Mouse (Mus musculus) liver, embryonic 12.5 days (tissue): ENCODE results near the gene Ift172. TPM values are rescaled to one million over a fixed set of nuclear protein-coding genes. Genes with fewer than 3 reads are reported as not detected.
"Not testable (repeated sequence)": the region's sequence is repeated elsewhere in the genome, so short reads cannot be mapped to it uniquely, and the experiment has no call there.

ENCODE experiments used
- ATAC-seq: fragments of 200-750 bp; cut with Nextera tagmentation; 2 replicates; pipeline ENCODE4 v1.8.0; 2017; ENCODE audit warnings: moderate number of reproducible peaks, mild to moderate bottlenecking, moderate library complexity
- H3K27ac ChIP-seq: fragments of 300-500 bp; sonication (generic); 2 replicates; pipeline ENCODE4 v1.5.1; 2016; ENCODE audit warnings: mild to moderate bottlenecking
- H3K27me3 ChIP-seq: fragments of 300-500 bp; sonication (generic); replicated peaks from 2 replicates; pipeline ENCODE4 v1.6.1; 2016; ENCODE audit warnings: mild to moderate bottlenecking, moderate library complexity
- H3K36me3 ChIP-seq: fragments of 300-500 bp; sonication (generic); 2 replicates; pipeline ENCODE4 v1.6.1; 2016; ENCODE audit warnings: mild to moderate bottlenecking, moderate library complexity
- H3K4me1 ChIP-seq: fragments of 300-500 bp; sonication (generic); 2 replicates; pipeline ENCODE4 v1.6.1; 2016
- H3K4me2 ChIP-seq: fragments of 300-500 bp; sonication (generic); 2 replicates; pipeline ENCODE4 v1.6.1; 2016; ENCODE audit warnings: mild to moderate bottlenecking, moderate library complexity
- H3K4me3 ChIP-seq: fragments of 300-500 bp; sonication (generic); 2 replicates; pipeline ENCODE4 v1.5.1; 2016; ENCODE audit warnings: mild to moderate bottlenecking, moderate library complexity
- H3K9ac ChIP-seq: fragments of 300-500 bp; sonication (generic); 2 replicates; pipeline ENCODE4 v1.6.1; 2016; ENCODE audit warnings: mild to moderate bottlenecking, moderate library complexity
- H3K9me3 ChIP-seq: fragments of 300-500 bp; sonication (generic); replicated peaks from 2 replicates; pipeline ENCODE4 v1.6.1; 2016; ENCODE audit warnings: mild to moderate bottlenecking, moderate library complexity
- WGBS: fragments of 180-500 bp; shearing (Covaris S2); methylation state at CpG from one replicate; pipeline ENCODE4 v1.1.7; 2016; ENCODE audit not compliant: insufficient replicate concordance; 5-methylcytosine and 5-hydroxymethylcytosine counted together
- polyA plus RNA-seq: library from polyadenylated mRNA; unstranded; fragments of >200 nt; fragmentation: Nextera tagmentation; extraction: Ambion mirVana; gene quantifications from 2 replicates; pipeline ENCODE4 v1.2.1, GENCODE M21; 2016

Gene Ift172
- polyA plus RNA-seq, 1 experiment from 2014 or later, result 10.3 TPM

DNA sequence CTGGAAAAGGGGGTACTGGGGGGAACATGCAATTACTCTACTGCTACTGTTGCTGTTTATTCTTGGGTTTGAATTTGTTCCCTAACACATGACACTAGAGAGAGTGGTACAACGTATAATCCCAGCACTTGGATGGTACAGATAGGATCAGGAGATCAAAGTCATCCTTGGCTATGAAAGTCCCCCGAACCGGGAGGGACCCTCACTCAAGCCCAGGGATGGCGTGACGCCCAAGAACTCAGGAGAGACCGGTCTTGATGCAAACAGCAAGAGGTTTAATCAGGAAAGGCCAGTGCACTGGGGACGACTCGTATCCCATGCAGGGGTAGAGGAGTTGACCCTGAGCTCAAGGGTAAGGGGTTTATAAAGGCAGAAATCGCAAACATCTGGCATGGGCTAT, 68.2 kb downstream of the Ift172 start:
- H3K4me3 ChIP-seq, result no peak overlapping the region
- WGBS, result 87% methylated on average over 9 of the region's 9 CpGs
- H3K36me3 ChIP-seq, result no peaks in the 10 kb centered on the region
- H3K4me1 ChIP-seq, result peaks cover 27% of the 10 kb centered on the region
- H3K4me2 ChIP-seq, result no peak overlapping the region
- no peak overlapping the region for H3K27ac ChIP-seq
- no peaks in the 10 kb centered on the region for H3K9me3 ChIP-seq
- no peak overlapping the region for H3K9ac ChIP-seq
- ATAC-seq, result no peak
- H3K27me3 ChIP-seq, result no peaks in the 10 kb centered on the region

- WGBS, result 12% methylated on average over 11 of the region's 11 CpGs
- H3K4me1 ChIP-seq, result peaks cover 39% of the 10 kb centered on the region
- H3K36me3 ChIP-seq, result peaks cover 2% of the 10 kb centered on the region
- no peak for ATAC-seq
- H3K27ac ChIP-seq, result peak overlapping the region; percentile 86
- peak overlapping the region; percentile 99 for H3K9ac ChIP-seq
- H3K9me3 ChIP-seq, result no peaks in the 10 kb centered on the region
- no peaks in the 10 kb centered on the region for H3K27me3 ChIP-seq
- peak overlapping the region; percentile 99 for H3K4me3 ChIP-seq
- H3K4me2 ChIP-seq, result peak overlapping the region; percentile 91
Measured at GRCm38 (mm10) chr5:31221304-31221945, 69.5 kb downstream of the Ift172 start.

- H3K4me1 ChIP-seq, result peaks cover 47% of the 10 kb centered on the region
- peak within 1 kb of the TSS; percentile 99 for H3K9ac ChIP-seq
- no peaks in the 10 kb centered on the region for H3K9me3 ChIP-seq
- under 1% methylated on average over 70 of the region's 70 CpGs for WGBS
- H3K4me3 ChIP-seq, result peak within 1 kb of the TSS; percentile 99
- H3K27ac ChIP-seq, result peak within 1 kb of the TSS; percentile 96
- H3K36me3 ChIP-seq, result peaks cover 8% of the 10 kb centered on the region
- peak; percentile 93 for ATAC-seq
- no peaks in the 10 kb centered on the region for H3K27me3 ChIP-seq
- peak within 1 kb of the TSS; percentile 91 for H3K4me2 ChIP-seq
Measured at GRCm38 (mm10) chr5:31220448-31221303, 70.2 kb downstream of the Ift172 start, which contains the start of gene Ppm1g. Gene Ppm1g (minus strand): TSS chr5:31220687.

DNA sequence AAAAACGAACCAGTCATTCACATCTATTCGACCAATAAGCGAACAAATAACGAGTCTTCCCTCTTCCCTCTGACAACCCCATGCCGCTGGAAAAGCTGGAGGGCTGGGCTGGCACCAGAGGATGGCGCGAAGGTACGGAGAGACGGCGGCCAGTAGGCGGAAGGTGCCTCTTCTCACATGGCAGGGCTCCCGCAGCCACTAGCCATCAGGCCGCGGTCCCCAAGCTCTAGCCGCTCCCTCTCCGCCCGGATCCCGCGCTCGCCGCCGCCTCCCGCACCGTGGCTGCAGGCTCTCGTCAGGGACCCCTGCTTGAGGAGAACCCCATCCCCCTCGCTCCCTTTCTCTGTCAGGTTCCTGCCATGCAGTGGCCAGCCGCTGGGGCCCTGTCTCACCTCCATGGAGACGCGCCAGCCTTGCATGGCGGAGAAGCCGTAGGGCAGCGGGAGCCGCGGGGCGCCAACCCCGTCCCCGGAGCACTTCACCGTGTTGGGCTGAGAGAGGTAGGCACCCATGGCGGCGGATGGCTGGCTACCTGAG, 70.9 kb downstream of the Ift172 start:
- peak; percentile 48 for ATAC-seq
- no peaks in the 10 kb centered on the region for H3K9me3 ChIP-seq

DNA sequence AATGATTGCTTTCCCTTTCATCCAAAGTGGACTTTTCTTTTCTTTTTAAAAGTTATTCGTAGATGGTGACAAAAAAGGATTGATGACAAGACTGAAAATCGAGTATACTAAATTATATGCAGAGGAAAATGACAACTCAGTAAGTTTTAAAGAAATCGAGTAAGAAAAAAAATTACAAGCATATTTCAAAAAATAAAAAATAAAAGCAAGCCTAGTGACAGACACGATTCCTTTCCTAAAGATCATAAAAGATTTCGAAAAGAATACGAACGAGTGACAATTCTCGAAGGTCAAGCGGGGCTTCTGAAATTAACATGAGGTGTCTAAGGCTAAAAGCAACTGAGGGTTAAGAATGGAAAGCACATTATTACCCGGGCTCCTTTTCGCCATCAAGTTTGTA, 71.4 kb downstream of the Ift172 start:
- H3K4me2 ChIP-seq, result peak overlapping the region; percentile 91
- no peak for ATAC-seq
- no peaks in the 10 kb centered on the region for H3K9me3 ChIP-seq
- peaks cover 57% of the 10 kb centered on the region for H3K4me1 ChIP-seq
- peak overlapping the region; percentile 99 for H3K4me3 ChIP-seq
- peak overlapping the region; percentile 96 for H3K27ac ChIP-seq
- H3K36me3 ChIP-seq, result peaks cover 11% of the 10 kb centered on the region
- no peaks in the 10 kb centered on the region for H3K27me3 ChIP-seq
- peak overlapping the region; percentile 99 for H3K9ac ChIP-seq
- 1% methylated on average over 11 of the region's 11 CpGs for WGBS

More for the DNA sequence above, 70.9 kb downstream of the Ift172 start:
- Histone ChIP-seq H3K27ac (peak overlapping the region; percentile 96), H3K4me1 (peaks cover 52% of the 10 kb centered on the region), H3K9ac (peak overlapping the region; percentile 99), H3K27me3 (no peaks in the 10 kb centered on the region), H3K4me2 (peak overlapping the region; percentile 91), H3K4me3 (peak overlapping the region; percentile 99), H3K36me3 (peaks cover 10% of the 10 kb centered on the region)
- under 1% methylated on average over 40 of the region's 40 CpGs for WGBS

GRCm38 (mm10) chr5:31219070-31219469, 71.8 kb downstream of the Ift172 start:
- no peaks in the 10 kb centered on the region for H3K9me3 ChIP-seq
- H3K36me3 ChIP-seq, result peaks cover 15% of the 10 kb centered on the region
- H3K27me3 ChIP-seq, result no peaks in the 10 kb centered on the region
- peaks cover 61% of the 10 kb centered on the region for H3K4me1 ChIP-seq
- peak overlapping the region; percentile 96 for H3K27ac ChIP-seq
- H3K4me2 ChIP-seq, result peak overlapping the region; percentile 91
- WGBS, result 2% methylated on average over 2 of the region's 2 CpGs
- H3K9ac ChIP-seq, result peak overlapping the region; percentile 99
- peak overlapping the region; percentile 99 for H3K4me3 ChIP-seq
- no peak for ATAC-seq

DNA sequence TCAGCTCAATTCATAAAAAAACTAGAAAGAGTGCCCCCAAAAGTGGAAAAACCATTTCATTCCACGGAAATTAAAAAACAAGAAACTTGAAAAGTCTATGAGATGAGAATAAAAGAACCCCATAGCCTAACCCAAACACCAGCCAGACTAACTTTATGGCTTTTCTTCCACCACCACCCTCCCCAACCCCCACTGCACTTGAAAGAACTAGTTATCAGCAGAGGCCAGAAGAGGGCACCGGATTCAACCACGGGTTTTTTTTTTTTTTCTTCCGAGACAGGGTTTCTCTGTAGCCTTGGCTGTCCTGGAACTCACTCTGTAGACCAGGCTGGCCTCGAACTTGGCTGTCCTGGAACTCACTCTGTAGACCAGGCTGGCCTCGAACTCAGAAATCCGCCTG, 72.6 kb downstream of the Ift172 start:
- Histone ChIP-seq H3K9ac (peak overlapping the region; percentile 64), H3K4me2 (peak overlapping the region; percentile 91), H3K27ac (peak overlapping the region; percentile 96), H3K27me3 (no peaks in the 10 kb centered on the region), H3K4me3 (peak overlapping the region; percentile 99), H3K4me1 (peaks cover 61% of the 10 kb centered on the region), H3K36me3 (peaks cover 19% of the 10 kb centered on the region), H3K9me3 (no peaks in the 10 kb centered on the region)
- ATAC-seq, result peak; percentile 55
- WGBS, result 19% methylated on average over 7 of the region's 7 CpGs

DNA sequence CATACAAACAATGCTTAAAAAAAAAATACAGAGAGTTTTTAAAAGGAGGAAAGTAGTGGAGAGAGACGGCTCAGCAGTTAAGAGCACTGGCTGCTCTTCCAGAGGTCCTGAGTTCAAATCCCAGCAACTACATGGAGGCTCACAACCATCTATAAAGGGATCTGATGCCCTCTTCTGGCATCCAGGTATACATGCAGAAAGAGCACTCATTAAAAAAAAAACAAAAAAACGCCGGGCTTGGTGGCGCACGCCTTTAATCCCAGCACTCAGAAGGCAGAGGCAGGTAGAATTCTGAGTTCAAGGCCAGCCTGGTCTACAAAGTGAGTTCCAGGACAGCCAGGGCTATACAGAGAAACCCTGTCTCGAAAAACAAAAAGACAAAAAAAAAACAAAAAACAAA, 74.4 kb downstream of the Ift172 start:
- H3K9me3 ChIP-seq, result not testable (repeated sequence)
- peaks cover 73% of the 10 kb centered on the region for H3K4me1 ChIP-seq
- WGBS, result 66% methylated on average over 6 of the region's 6 CpGs

DNA sequence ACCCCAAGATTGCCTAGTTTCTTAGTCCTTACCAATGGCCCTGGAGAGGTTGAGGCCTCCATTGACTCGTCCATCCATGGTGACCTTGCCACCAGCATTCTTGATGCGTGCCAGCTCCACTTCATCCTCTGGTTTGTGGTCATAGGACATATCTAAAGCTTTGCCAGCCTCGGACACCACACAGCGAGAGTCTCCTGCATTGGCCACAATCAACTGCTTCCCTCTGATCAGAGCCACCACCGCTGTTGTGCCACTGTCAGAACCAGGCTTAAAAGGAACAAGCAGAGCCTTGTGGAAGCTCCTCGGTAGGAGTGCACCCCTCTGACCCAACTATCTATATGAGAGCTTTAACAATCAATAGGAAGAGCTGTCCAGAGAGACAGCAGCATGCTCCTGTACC, 86.5 kb downstream of the Ift172 start:
- H3K4me2 ChIP-seq, result no peak overlapping the region
- ATAC-seq, result no peak
- H3K4me3 ChIP-seq, result no peak overlapping the region
- no peak overlapping the region for H3K9ac ChIP-seq
- peaks cover 80% of the 10 kb centered on the region for H3K36me3 ChIP-seq
- peaks cover 5% of the 10 kb centered on the region for H3K9me3 ChIP-seq
- 86% methylated on average over 6 of the region's 6 CpGs for WGBS
- H3K4me1 ChIP-seq, result peaks cover 31% of the 10 kb centered on the region
- no peaks in the 10 kb centered on the region for H3K27me3 ChIP-seq
- no peak overlapping the region for H3K27ac ChIP-seq

More for the DNA sequence above, 74.4 kb downstream of the Ift172 start:
- H3K27me3 ChIP-seq, H3K27ac ChIP-seq, H3K9ac ChIP-seq, H3K4me3 ChIP-seq, H3K4me2 ChIP-seq, ATAC-seq: not testable (repeated sequence)
- peaks cover 19% of the 10 kb centered on the region for H3K36me3 ChIP-seq

- peaks cover 5% of the 10 kb centered on the region for H3K9me3 ChIP-seq
- H3K4me2 ChIP-seq, result no peak overlapping the region
- H3K4me1 ChIP-seq, result peaks cover 36% of the 10 kb centered on the region
- 0 out of 2 replicates have a peak overlapping the region, but pooled peaks have one; percentile 87 for H3K27ac ChIP-seq
- WGBS, result 82% methylated on average over 2 of the region's 2 CpGs
- H3K4me3 ChIP-seq, result no peak overlapping the region
- peaks cover 85% of the 10 kb centered on the region for H3K36me3 ChIP-seq
- H3K27me3 ChIP-seq, result no peaks in the 10 kb centered on the region
- no peak for ATAC-seq
- no peak overlapping the region for H3K9ac ChIP-seq
Measured at GRCm38 (mm10) chr5:31203866-31204265, 87.0 kb downstream of the Ift172 start.
